Mouse (Mus musculus): Measurements from ENCODE around the gene Dstyk.
A peak's percentile ranks its signal among the peaks of the same experiment; 100 is the strongest.

Gene Dstyk

DNA sequence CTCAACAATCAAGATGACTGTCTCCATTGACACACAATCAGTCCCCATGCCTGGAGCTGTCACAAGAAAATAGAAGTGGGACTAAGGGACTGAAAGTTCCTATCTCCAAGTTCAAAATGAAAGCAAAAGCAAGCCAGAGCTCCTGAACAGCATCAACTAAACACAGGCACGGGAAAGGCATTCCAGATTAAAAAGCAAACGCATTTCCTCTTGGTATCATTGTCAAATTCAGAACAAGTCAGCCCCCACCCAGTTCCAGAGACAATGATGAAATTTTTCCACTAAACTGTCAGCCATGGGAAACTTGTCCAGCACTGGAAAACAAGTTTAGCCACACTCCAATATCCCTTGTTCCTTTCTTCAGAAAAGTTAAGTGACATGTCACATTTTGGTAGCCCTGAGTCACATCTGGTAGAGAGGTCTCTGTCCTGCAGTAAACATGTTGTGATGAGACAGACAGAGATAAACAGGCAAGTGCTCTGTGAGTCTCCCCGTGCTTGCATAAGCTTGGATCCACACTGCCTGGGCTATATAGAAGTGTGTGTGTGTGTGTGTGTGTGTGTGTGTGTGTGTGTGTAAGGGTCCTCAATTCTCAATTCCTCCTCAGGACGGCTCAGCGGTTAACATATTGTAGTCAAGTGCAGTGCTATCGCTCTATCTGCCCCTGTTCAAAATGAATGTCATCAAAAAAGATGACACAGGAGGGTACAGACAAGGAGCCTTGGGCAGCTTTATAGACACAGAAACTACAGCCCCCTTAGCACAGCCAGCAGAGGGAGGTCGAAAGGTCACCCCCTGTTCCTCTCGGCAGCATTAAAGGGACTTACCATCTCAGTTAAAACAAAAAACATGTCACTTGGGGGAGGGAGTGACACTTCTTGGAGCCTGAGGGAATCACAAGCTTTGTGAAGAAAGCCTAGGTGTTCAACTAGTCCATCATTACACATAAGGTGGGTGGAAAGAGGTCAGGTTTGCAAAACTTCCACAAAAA lies 28.2 kb upstream of the Dstyk start:
- DNase-seq = peak; percentile 62

DNA sequence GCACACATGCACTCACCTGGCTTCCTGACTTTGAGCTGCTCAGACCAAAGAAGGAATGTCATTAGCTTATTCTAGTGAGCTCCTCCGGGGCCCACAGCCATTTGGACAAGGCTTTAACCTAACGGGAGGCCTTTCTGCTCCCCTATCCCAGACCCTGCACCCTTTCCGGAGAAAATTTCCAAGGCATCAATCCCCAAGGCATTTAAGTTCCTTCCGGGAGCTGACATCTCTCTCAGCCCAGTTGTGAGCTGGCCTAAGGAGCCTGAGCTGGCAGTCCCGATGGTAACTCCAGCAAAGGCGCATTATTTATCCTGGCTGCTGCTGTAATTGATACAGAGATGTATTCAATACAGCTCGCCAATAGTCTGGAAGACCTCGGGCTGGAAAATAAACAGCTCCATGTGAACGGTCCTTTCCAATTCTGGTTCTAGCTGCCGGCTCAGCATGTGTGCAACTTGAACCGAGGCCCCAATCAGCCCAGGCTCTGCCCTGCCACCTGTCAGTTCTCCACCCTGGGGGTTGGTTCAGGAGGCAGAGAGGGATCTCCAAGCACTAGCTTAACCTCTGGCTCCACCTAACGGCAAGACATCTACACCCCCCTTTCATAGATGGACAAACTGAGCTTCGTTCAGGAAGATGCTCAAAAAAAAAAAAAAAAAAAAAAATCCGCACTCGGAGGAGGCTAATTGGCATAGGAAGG lies 27.3 kb upstream of the Dstyk start:
- peak; percentile 78 for DNase-seq

DNA sequence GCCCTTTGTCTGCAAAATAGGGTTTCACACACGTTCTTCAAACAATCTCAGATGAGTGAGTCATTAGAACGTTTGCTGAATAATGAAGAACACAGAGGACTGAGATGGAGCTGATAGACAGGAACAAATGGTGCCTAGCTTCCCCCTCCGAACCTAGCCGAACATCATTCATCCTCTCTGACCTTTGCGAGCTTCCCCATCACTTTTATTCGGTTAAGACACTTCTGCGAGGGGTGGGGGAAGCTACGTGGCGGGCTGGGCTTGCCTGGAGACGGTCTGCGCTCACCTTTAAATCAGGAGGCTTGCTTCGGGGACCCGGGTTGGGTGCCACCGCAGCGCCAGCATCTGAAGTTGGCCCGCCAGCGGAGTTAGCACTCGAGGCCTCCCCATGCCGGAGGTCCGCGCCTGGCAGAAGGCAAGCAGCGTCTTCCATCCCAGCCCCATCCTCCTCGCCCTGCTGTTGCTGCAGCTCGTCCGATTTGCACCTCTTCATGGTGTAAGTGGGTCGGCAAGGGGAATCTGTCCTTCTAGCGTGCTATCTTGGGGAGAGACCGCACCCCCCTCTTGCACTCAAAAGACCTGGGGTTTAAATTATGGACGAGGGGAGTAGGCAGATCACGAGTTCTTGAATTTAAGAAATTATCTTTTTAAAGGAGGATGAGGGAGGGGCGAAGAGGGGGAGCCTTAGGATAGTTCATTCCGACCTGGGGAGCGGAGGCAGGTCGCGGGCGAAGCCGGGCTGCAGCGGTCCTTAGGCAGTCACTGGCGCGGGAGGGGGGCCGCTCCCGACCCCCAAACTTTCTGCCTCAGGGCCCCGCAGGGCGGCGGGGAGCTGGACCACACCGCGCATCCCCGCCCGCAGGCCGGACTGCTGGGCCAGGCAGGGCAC lies 26.4 kb upstream of the Dstyk start, which contains the start of gene Tmcc2:
Gene Tmcc2, minus strand, starts transcription at position 591 of the 889 bp plus-strand sequence.
- DNase-seq = peak; percentile 38

DNA sequence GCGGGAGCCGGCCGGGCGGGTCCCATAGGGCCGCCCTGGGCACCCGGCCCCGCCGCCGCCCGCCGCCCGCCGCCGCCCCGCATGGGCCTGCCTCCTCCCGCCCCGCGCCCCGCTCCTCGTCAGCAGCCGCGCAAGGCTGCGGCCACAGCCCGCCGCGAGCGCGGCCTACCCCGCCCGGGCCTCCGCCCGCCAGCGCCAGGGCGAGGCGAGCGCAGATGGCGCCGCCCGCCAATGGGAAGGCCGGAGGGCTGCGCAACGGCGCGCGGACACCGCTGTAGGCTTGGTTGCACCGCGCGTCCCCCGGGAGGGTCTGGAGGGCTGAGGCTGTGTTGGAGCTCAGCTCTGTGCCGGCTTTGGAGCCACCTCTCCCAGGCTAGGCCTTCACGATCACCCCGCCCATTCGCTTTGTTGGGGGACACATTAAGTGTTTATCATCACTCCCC lies 25.8 kb upstream of the Dstyk start:
- peak; percentile 74 for DNase-seq

DNA sequence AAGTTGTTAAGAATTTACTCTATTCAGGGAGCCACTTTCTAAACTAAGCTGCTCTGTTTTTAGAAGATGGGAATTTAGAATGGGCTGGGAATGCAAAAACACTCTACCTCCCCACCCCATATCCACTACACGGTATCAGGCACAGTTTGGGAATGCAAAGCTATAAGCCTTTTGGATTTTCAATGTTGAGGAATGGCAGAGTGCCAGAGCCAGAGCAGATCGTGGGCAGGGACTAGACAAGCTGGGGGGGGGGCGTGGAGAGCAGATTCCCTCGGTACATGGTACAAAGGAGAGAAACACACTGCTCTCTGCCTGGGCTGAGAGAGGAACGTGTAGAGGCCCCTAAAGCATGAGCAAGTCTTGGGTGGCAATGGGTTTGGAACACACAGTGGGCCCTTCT lies 24.5 kb upstream of the Dstyk start:
- no peak for DNase-seq

DNA sequence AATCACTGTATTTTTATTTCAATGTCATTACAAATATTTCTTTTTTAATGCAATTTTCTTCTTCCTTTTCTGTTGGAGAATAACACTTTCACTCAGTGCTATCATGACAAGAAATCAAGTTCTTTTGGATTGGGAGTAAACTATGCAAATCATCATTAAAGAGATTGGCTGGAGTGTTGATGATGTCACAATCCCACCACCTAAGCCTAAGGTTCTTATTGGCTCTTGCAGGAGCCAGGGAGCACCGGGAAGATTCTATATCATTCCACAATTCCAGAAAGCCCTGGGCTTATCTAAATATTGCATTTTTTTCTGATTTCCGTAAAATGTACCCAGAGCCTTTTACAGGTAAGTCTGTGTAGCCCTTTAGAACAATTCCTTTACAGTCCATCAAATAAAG lies 20.6 kb upstream of the Dstyk start:
- DNase-seq = no peak

DNA sequence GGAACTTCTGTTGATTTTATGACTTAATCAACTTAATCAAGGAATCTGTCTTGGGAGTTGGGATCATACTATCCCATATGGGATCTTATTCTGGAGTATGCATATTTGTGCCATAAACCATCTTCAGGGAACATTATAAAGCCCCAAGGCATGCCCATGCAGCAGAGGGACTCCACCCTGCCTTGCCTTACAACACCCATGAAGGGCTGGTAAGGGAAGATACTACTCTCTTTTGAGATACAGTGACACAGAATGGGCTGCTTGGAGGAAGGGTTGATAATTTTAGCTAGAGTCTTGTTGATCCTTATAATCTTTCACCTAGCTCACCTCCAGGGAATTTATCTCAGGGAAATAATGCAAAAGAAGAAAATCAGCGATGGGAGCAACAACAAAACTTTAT lies 16.8 kb upstream of the Dstyk start:
- no peak for DNase-seq

DNA sequence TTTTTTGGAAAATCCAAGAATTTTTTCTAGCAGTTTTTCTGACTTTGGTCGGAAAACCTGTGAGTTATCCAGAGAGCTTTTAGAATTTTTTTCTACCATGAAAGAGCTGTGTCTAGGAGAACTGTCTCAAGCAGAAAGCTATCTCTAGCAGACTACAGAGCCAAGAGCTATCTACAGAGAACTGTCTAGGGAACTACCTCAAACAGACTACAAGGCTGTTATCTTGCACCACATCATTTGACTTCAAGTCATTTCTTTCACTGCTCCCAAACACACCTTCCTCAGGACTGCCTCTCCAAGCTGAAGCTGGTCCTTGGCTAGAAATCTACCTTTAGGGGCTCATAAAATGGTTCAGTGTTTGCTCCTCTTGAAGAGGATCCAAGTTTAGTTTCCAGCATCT lies 15.5 kb upstream of the Dstyk start:
- no peak for DNase-seq

DNA sequence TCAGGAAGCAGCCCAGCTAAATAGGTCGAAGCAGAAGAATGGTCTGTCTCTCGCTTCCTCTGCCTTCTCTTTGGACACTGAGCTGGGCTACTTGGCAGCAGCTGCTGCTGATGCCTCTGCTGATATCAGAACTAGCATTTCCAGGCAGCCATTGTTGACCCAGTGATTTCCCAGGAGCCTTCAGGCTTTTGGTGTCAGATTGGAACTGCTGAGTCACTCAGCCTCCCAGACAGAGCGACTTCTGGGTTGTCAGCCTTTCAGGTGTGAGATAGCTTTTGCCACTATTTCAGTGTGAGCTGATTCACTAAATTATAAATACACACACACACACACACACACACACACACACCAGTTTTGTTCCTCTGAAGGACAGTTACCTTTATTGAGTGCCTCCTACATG lies 6.7 kb upstream of the Dstyk start:
- DNase-seq = no peak

DNA sequence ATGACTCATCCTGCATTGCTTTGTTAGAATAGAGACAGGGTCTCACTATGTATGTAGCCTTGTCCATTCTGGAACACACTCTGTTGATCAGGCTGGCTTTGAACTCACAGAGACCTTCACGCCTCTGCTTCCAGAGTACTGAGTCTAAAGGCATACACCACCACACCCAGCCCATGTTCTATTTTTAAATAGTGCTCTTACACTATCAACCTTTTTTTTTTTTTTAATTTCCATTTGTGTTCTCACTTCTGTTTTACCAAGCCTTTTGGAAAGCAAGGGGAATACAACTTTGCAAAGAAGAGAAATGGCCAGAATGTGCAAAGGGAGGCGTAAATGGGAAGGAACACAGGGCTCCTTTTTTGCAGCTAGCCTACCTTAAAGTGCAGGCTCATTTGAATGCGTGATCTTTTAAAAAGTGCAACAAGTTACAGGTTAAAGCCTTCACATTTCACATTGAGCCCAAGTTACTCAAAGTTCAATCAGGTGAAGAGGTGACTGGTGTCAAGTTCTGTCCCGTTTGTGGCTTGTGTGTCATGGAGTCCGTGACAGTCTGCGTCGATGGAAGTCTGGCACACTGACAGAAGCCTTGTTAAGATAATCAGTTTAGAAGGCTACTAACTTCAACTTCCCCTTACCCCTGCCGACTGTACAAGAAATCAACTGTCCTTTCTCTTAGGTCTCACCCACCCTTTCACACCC lies 962 bp upstream of the Dstyk start:
- DNase-seq = peak; percentile 18

DNA sequence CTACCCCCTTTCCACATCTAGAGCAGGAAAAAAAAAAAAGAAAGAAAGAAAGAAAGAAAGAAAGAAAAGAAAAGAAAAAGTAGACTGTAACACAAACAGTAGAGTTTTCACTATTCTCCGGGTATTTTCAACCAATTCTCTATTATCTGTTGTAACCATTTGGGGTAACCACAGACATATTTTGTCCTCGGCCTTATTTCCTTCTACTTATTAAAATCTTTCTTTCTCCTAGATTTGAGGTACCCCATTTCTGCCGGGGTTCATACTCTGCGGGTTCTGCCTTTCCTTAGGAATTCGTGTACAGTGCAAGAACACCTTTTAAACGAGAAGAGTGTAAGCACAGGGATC lies 438 bp upstream of the Dstyk start:
- no peak for DNase-seq

DNA sequence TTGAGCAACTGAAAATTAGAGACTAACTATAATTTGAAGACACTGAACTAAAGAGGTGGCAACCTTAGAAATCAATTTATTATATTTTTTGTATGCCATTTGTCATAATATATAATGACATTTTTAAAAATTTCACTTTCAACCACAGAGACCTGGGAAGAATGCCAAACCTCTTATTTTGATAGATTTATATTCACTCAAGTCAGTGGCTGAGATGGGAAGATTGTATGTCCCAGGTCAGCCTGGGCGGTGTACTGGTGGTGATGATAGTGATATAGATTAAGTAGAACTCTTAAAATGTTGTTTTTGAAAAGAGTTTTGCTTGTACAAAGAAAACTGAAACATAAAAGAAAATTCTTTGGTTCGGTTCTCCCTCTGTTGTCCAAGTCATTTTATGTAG lies 2.9 kb downstream of the Dstyk start:
- no peak for DNase-seq

DNA sequence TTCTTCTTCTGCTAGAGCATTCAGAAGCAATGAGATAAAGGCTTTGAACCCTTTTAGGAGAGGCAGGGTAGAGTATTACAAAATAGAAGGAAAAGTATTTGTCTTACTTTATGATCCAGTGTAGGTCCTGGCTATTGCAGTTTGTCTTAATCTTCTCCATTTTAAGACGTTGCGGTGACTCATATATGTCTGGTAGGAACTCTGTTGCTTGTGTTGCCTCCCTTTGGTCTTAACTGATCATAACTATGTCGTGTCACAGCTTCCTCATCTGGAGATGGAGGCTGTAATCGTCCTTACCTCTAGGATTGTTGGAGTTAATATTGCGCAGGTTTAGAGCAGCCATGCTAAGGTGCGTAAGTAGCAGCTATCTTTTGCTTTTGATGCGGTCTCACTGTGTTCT lies 3.3 kb downstream of the Dstyk start:
- no peak for DNase-seq

DNA sequence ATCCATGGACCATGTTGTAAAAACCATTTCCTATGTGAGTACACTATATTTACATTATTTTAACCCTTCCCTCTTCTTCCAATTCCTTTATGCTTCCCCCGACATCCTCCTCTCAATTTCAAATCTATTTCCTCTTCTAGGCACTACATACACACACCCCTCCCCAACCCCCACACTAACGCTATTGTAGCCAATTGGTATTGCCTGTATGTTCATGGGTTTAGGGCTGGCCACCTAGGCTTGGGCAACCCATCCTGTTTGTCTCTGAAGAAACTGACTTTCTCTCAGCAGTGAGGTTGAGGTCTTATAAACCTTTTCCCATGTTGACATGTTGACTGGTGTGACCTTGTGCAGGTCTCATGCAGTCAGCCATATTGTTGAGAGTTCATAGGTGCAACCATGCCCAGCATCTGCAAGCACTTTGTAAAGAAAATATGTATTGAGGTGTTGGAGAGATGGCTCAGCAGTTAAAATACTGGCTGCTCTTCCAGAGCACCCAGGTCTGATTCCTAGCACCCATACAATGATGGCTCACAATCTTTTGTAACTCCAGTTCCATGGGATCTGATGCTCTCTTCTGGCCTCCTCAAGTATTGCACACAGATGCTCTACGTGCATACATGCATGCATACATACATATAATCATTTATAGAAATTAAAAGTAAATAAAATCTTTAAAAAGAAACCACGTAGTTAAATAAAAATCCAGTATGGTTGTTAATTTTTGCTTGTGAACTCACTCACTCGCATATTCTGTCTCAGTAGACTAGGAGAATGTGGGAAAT lies 5.7 kb downstream of the Dstyk start:
- no peak for DNase-seq

DNA sequence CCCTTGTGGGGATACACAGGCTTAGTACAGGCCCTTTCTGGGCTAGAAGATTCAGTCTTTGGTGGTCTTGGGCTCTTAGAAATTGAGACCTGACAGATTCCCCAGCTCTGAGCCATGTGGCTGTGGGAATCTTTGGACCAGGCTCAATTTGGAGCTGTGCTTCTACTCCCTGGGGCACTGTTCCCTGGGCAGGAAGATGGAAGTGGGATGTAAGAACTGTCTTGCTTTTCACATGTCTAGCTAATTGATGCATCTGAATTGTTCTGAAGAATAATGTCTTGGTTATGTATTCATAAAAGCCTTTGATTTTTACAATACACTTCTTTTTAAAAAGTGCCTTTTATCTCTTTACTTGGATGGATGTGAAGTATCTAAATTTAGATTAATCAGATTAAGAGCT lies 8.2 kb downstream of the Dstyk start:
- DNase-seq = no peak

DNA sequence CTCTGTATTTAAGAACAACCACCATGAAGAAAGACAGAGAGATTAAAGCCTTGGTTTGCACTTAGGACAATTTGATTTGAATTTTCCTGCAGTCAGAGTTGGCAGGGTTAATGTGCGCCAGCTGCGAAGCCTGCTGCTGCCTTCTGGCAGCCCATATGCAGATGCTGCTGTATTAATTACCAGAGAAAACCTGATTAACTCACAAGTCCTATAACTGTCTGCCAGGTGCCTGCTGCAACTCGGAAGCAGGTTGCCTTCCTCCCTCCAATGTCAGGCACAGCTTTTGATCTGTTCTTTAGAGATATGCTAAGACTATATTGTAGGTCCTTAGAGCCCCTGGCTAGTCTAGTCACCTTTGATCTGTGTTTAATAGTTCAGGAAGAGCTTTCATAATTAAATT lies 13.5 kb downstream of the Dstyk start:
- no peak for DNase-seq

DNA sequence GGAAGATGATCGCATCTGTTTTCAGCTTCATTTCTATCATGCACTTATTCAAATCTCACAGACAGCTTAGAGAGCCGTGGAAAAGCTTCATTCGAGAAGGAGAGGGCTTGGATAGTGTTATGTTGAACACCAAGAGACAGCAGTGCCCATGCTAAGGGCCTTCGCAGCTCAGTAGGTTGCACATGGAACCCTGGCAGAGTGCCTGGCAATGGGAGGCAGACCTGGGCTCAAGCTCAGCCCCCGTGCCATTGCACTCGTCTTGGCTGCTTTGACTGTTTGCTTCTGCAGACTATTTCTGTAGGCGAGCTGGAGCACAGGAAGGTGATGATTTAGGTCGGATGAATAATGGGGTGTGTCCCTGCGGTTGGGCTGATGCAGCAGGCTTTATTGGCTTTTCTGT lies 14.4 kb downstream of the Dstyk start:
- peak; percentile 46 for DNase-seq

DNA sequence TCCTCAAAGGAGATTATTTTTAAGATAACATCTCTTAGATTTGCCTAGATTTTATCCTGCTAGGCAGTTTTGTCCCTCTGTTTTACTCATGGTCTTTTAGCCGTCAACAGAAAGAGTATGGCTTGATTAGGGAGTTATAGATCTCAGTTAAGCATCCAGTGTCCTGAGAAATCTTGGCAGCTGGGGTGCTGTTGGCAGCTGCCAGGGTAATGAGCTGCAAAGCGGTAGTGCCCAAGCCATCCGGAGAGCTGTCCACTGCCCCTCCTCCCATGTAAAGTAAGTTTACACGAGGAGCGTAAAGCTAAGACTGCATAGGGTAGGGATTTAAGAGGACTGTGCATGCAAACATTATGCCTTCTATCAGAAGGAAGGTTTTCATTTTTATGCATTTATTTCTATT lies 16.0 kb downstream of the Dstyk start:
- peak; percentile 20 for DNase-seq

DNA sequence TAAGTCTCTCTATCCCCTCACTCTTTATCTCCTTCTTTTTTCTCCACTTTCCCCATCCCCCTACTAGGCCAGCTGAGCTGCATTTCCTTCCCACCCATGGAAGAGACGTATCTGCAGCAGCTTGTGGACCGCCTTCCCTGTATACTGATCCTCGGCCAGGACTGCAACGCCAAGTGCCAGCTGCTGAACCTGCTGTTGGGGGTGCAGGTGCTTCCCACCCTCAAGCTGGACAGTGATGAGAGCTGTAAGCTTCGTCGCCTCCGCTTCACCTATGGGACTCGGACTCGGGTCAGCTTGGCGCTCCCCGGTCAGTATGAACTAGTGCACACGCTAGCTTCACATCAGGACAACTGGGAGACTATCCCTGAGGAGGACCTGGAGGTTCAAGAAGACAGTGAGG lies 16.7 kb downstream of the Dstyk start:
- no peak for DNase-seq

DNA sequence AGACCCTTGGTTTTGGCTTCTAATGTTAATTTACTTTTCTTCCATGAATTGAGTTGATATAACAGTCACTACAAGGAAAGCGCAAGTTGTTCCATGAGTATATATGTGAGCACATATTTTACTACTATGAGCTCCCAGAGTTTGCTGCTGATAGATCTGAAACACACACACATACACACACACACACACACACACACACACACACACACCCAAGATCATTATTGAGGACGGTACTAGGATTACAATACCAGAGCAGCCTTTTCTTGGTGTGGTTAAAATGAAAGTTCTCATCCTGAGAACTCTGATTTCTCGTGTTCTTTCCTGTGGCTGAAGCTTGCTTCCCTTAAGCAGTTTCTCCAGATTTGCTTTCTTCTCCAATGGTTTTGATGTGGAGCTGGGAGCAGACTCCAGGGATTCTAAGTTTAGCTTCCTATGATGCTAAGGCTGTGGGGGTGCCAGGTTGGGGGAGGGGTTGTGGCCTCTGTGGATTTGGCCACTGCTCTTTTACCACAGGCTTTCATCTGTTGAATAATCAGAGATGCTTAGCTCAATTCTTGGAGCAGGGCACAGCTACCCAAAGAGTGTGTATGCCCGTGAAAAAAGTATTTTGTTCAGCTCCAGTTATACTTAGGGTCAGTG lies 19.1 kb downstream of the Dstyk start:
- peak; percentile 29 for DNase-seq

DNA sequence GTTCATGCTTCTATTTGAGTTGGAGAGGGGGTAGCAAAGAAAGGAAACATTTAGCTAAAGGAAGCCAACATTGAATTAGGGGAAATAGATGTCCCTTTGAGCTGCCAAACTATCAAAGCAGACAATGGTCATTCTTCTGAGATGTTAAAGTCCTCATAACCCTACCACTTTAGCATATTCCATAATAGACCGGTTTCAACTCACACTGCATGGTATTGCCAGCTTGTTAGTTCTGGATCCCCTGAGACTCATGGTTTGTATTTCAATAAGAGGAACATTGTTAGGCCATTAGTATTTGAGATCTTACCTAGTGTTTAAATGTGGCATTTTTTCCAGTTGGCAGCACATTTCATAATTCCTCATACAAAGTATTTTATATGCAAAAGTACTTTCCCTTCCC lies 19.6 kb downstream of the Dstyk start:
- DNase-seq = no peak
